Mouse (Mus musculus) limb, embryonic 14.5 days (tissue): ENCODE measurements at regions not wholly inside any gene's neighbourhood (a gene's known extent, or its start where the extent isn't known, plus 50 kb on each side); places are given as distances from the start of the nearest gene placed in this dataset.
A peak's percentile ranks its signal among the peaks of the same experiment; 100 is the strongest.

Experiments
- ATAC-seq: fragments of 200-750 bp; cut with Nextera tagmentation; 2 replicates; pipeline ENCODE4 v1.8.0; 2017; ENCODE audit warnings: low read depth, moderate number of reproducible peaks, moderate TSS enrichment; ENCODE audit not compliant: low FRiP score
- DNase-seq: peaks from one replicate; pipeline ENCODE4 v3.0.0-alpha.2; 2015; ENCODE audit warnings: low spot score
- H3K27ac ChIP-seq: fragments of 300-500 bp; sonication (generic); replicated peaks from 2 replicates; pipeline ENCODE4 v1.5.1; 2014; ENCODE audit warnings: low read depth, mild to moderate bottlenecking, low read length, moderate library complexity, mixed read lengths
- H3K27me3 ChIP-seq: fragments of 300-500 bp; sonication (generic); 2 replicates; pipeline ENCODE4 v1.6.1; 2014; ENCODE audit warnings: low read length, mixed read lengths; ENCODE audit not compliant: control insufficient read depth, insufficient read depth
- H3K36me3 ChIP-seq: fragments of 300-500 bp; sonication (generic); 2 replicates; pipeline ENCODE4 v1.6.1; 2014; ENCODE audit warnings: mild to moderate bottlenecking, low read length, moderate library complexity, mixed read lengths; ENCODE audit not compliant: control insufficient read depth, insufficient read depth
- H3K4me1 ChIP-seq: fragments of 300-500 bp; sonication (generic); 2 replicates; pipeline ENCODE4 v1.6.1; 2014; ENCODE audit warnings: antibody characterized with exemption, low read length, mixed read lengths; ENCODE audit not compliant: control insufficient read depth, insufficient read depth
- H3K4me2 ChIP-seq: fragments of 300-500 bp; sonication (generic); replicated peaks from 2 replicates; pipeline ENCODE4 v1.6.1; 2014; ENCODE audit warnings: low read depth, mild to moderate bottlenecking, low read length, moderate library complexity; ENCODE audit not compliant: severe bottlenecking
- H3K4me3 ChIP-seq: fragments of 300-500 bp; sonication (generic); replicated peaks from 2 replicates; pipeline ENCODE4 v1.5.1; 2014; ENCODE audit warnings: low read length
- H3K9ac ChIP-seq: fragments of 300-500 bp; sonication (generic); 2 replicates; pipeline ENCODE4 v1.6.1; 2014; ENCODE audit warnings: mild to moderate bottlenecking, low read depth, low read length, moderate library complexity; ENCODE audit not compliant: severe bottlenecking
- H3K9me3 ChIP-seq: fragments of 300-500 bp; sonication (generic); 2 replicates; pipeline ENCODE4 v1.6.1; 2016; ENCODE audit warnings: low read length; ENCODE audit not compliant: control insufficient read depth
- POLR2A ChIP-seq: fragments of 200-500 bp; IDR thresholded peaks from 2 replicates; pipeline ENCODE4 v1.8.0; 2012; ENCODE audit warnings: inconsistent platforms, mild to moderate bottlenecking, moderate library complexity, borderline replicate concordance; ENCODE audit not compliant: insufficient read depth, insufficient read length; ENCODE audit errors: extremely low read depth
- WGBS: fragments of 180-500 bp; shearing (Covaris S2); extraction: QIAGEN DNeasy Blood & Tissue Kit; methylation state at CpG from one replicate; pipeline ENCODE4 v1.1.7; 2014; 5-methylcytosine and 5-hydroxymethylcytosine counted together

GRCm38 (mm10) chr16:30683986-30684385, 84.5 kb downstream of the Fam43a start:
- H3K4me3 ChIP-seq = no peak overlapping the region
- no peak overlapping the region for H3K27ac ChIP-seq
- no peak for DNase-seq
- H3K36me3 ChIP-seq = no peaks in the 10 kb centered on the region
- no peak for TF ChIP-seq POLR2A
- ATAC-seq = no peak
- 89% methylated on average over 3 of the region's 3 CpGs for WGBS
- no peak overlapping the region for H3K9ac ChIP-seq
- H3K9me3 ChIP-seq = no peaks in the 10 kb centered on the region
- H3K4me2 ChIP-seq = no peak overlapping the region
- no peaks in the 10 kb centered on the region for H3K4me1 ChIP-seq
- no peaks in the 10 kb centered on the region for H3K27me3 ChIP-seq

DNA sequence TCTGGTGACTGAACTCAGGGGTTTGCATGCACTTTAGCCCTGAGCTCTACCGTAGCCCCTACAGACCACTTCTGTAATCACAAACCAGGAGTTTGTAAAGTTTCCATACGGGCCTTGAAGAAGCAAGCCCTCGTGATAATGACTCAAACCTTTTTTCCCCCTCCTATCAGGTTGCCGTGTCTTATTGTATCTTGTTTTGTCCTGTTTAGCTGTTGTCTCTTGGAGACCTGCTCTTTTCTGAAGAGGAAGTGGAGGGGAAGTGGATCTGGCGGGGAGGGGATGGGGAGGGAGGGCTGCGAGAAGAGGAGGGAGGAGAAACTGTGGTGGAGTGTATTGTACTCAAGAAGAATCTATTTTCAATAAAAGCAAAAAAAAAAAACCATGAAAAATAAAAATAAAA, 87.0 kb downstream of the Fam43a start:
- Histone ChIP-seq H3K4me2 (no peak overlapping the region), H3K4me1 (no peaks in the 10 kb centered on the region), H3K36me3 (no peaks in the 10 kb centered on the region), H3K27ac (no peak overlapping the region), H3K27me3 (no peaks in the 10 kb centered on the region), H3K9me3 (no peaks in the 10 kb centered on the region), H3K4me3 (no peak overlapping the region), H3K9ac (no peak overlapping the region)
- 67% methylated on average over 6 of the region's 6 CpGs for WGBS
- no peak for TF ChIP-seq POLR2A
- DNase-seq (no peak), ATAC-seq (no peak)

GRCm38 (mm10) chr16:30687225-30687624, 87.7 kb downstream of the Fam43a start:
- 83% methylated on average over 6 of the region's 6 CpGs for WGBS
- ATAC-seq (no peak), DNase-seq (no peak)
- no peaks in the 10 kb centered on the region for H3K9me3 ChIP-seq
- H3K36me3 ChIP-seq = no peaks in the 10 kb centered on the region
- H3K27me3 ChIP-seq = no peaks in the 10 kb centered on the region
- H3K4me1 ChIP-seq = peaks cover 4% of the 10 kb centered on the region; the same call in 1 of the 2 replicates
- H3K27ac ChIP-seq = no peak overlapping the region
- no peak overlapping the region for H3K4me2 ChIP-seq
- no peak overlapping the region for H3K9ac ChIP-seq
- H3K4me3 ChIP-seq = no peak overlapping the region
- TF ChIP-seq POLR2A = no peak

GRCm38 (mm10) chr16:30687682-30688081, 88.2 kb downstream of the Fam43a start:
- no peak overlapping the region for H3K4me2 ChIP-seq
- no peak for TF ChIP-seq POLR2A
- H3K9me3 ChIP-seq = no peaks in the 10 kb centered on the region
- no peak overlapping the region for H3K27ac ChIP-seq
- WGBS = 84% methylated on average over 8 of the region's 8 CpGs
- H3K9ac ChIP-seq = no peak overlapping the region
- H3K36me3 ChIP-seq = no peaks in the 10 kb centered on the region
- peaks cover 9% of the 10 kb centered on the region for H3K4me1 ChIP-seq
- DNase-seq = no peak
- no peak overlapping the region for H3K4me3 ChIP-seq
- no peaks in the 10 kb centered on the region for H3K27me3 ChIP-seq
- ATAC-seq = no peak

DNA sequence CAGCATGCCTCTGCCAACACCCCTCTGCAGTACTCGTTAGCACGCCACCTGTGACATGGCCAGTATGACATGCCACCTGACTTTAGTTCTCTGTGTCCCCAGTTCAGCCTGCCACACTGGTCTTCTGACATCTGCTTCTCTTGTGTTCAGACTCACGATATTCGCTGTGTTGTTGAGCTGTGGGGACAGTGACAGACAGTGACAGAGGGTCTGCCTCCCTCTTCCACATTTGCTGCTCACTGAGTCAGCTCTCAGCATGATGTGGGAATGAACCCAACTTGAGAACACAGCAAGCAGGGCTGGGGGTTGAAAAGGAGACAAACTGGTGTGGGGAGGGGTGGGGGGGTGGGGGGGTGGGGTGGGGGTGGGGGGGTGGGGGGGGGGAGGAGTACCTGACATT, 91.0 kb downstream of the Fam43a start:
- H3K4me1 ChIP-seq = peaks cover 12% of the 10 kb centered on the region
- 68% methylated on average over 4 of the region's 4 CpGs for WGBS

GRCm38 (mm10) chr16:30691964-30692363, 92.4 kb downstream of the Fam43a start:
- no peak overlapping the region for H3K27ac ChIP-seq
- no peak for TF ChIP-seq POLR2A
- H3K9ac ChIP-seq = no peak overlapping the region
- H3K9me3 ChIP-seq = no peaks in the 10 kb centered on the region
- H3K27me3 ChIP-seq = 0 out of 2 replicates have a peak, but pooled peaks cover 3% of the 10 kb centered on the region
- H3K4me3 ChIP-seq = no peak overlapping the region
- DNase-seq (no peak), ATAC-seq (no peak)
- no peaks in the 10 kb centered on the region for H3K36me3 ChIP-seq
- peaks cover 12% of the 10 kb centered on the region for H3K4me1 ChIP-seq
- WGBS = 83% methylated on average over 15 of the region's 15 CpGs
- no peak overlapping the region for H3K4me2 ChIP-seq

More for the DNA sequence above, 91.0 kb downstream of the Fam43a start:
- Histone ChIP-seq H3K9ac (no peak overlapping the region), H3K27ac (no peak overlapping the region), H3K4me2 (no peak overlapping the region), H3K36me3 (no peaks in the 10 kb centered on the region), H3K27me3 (no peaks in the 10 kb centered on the region), H3K9me3 (no peaks in the 10 kb centered on the region), H3K4me3 (no peak overlapping the region)
- ATAC-seq = peak; percentile 44; the same call in 1 of the 2 replicates
- no peak for TF ChIP-seq POLR2A
- no peak for DNase-seq
